Mouse (Mus musculus) liver, adult 2 months (tissue): Measurements from ENCODE around the gene R3hdm2. TPM values are rescaled to one million over a fixed set of nuclear protein-coding genes. Genes with fewer than 3 reads are reported as not detected.

Experiments
- DNase-seq: peaks from one replicate; pipeline ENCODE4 v3.0.0-alpha.2; 2011; ENCODE audit warnings: low read depth, low spot score; ENCODE audit errors: extremely low read depth
- H3K27ac ChIP-seq: fragments of 200-500 bp; replicated peaks from 2 replicates; pipeline ENCODE4 v1.5.1; 2012; ENCODE audit warnings: low read depth, mild to moderate bottlenecking, control low read depth, inconsistent platforms, low read length; ENCODE audit not compliant: insufficient read depth
- H3K27me3 ChIP-seq: fragments of 200-500 bp; 2 replicates; pipeline ENCODE4 v1.6.1; 2012; ENCODE audit warnings: mild to moderate bottlenecking, moderate library complexity, low read length, inconsistent platforms; ENCODE audit not compliant: control insufficient read depth, insufficient read depth
- H3K36me3 ChIP-seq: fragments of 200-500 bp; 2 replicates; pipeline ENCODE4 v1.6.1; 2012; ENCODE audit warnings: low read length, inconsistent platforms; ENCODE audit not compliant: control insufficient read depth, insufficient read depth
- H3K4me1 ChIP-seq: fragments of 200-500 bp; 2 replicates; pipeline ENCODE4 v1.6.1; 2011; ENCODE audit warnings: low read length; ENCODE audit not compliant: control insufficient read depth, insufficient read depth
- H3K4me3 ChIP-seq: fragments of 200-500 bp; 2 replicates; pipeline ENCODE4 v1.5.1; 2011; ENCODE audit warnings: low read depth, mild to moderate bottlenecking, control low read depth, low read length, moderate library complexity; ENCODE audit not compliant: insufficient read depth
- H3K79me2 ChIP-seq: fragments of 200-500 bp; 2 replicates; pipeline ENCODE4 v1.6.1; 2012; ENCODE audit warnings: inconsistent platforms, mild to moderate bottlenecking, low read length, moderate library complexity; ENCODE audit not compliant: control insufficient read depth, insufficient read depth
- H3K9ac ChIP-seq: fragments of 200-500 bp; 2 replicates; pipeline ENCODE4 v1.6.1; 2012; ENCODE audit warnings: low read depth, mild to moderate bottlenecking, control low read depth, inconsistent platforms, low read length
- CTCF ChIP-seq: fragments of 200-500 bp; IDR thresholded peaks from 2 replicates; pipeline ENCODE4 v1.5.1; 2011; ENCODE audit warnings: low read depth, low read length, control low read depth
- POLR2A ChIP-seq: fragments of 200-500 bp; IDR thresholded peaks from 2 replicates; pipeline ENCODE4 v1.6.1; 2011; ENCODE audit warnings: low read length, control low read depth; ENCODE audit not compliant: insufficient read depth; ENCODE audit errors: extremely low read depth
- WGBS: fragments of 180-500 bp; shearing (Covaris S2); methylation state at CpG from one replicate; pipeline ENCODE4 v1.1.7; 2018; 5-methylcytosine and 5-hydroxymethylcytosine counted together
- polyA plus RNA-seq: library from polyadenylated mRNA; depleted of rRNA; stranded (reverse); fragments of >200 nt; gene quantifications from 2 replicates; pipeline ENCODE4 v1.2.3, GENCODE M21; 2012
- total RNA-seq: library from RNA; depleted of rRNA; stranded (reverse); fragments of >200 nt; gene quantifications from 2 replicates; pipeline ENCODE4 v1.2.3, GENCODE M21; 2014

Gene R3hdm2
- total and polyA plus RNA-seq, 2 experiments: 15.8 to 66.9 TPM

DNA sequence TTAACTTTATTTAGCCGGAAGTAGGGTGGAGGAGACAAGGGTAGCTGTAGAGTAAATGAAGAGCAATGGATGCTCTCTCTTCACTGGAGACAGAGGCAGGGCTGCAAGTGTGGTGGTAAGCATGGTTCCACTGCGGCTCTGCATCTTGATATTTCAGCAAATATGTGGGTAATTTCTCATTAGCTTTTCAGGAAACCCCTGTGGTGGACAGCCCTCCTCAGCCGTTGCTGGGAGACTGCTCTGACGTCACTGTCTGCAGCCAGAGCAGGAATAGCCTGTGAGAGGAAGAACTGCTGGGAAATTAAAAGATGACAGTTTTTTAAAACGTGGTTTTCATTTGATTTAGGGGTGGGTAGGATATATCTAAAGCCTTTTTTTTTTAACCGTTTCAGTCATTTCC is 41.9 kb downstream of the R3hdm2 start:
- 64% methylated on average over 6 of the region's 6 CpGs for WGBS
- Histone ChIP-seq H3K27ac (no peak overlapping the region), H3K4me1 (peaks cover 19% of the 10 kb centered on the region), H3K4me3 (no peak overlapping the region), H3K27me3 (no peaks in the 10 kb centered on the region), H3K79me2 (peaks cover 12% of the 10 kb centered on the region; the same call in 1 of the 2 replicates), H3K9ac (no peak overlapping the region), H3K36me3 (no peaks in the 10 kb centered on the region)
- DNase-seq: no peak
- TF ChIP-seq CTCF (no peak), POLR2A (no peak)

GRCm38 (mm10) chr10:127425794-127426193 is 45.7 kb downstream of the R3hdm2 start:
- Histone ChIP-seq H3K27me3 (no peaks in the 10 kb centered on the region), H3K79me2 (peaks cover 12% of the 10 kb centered on the region; the same call in 1 of the 2 replicates), H3K4me3 (no peak overlapping the region), H3K9ac (no peak overlapping the region), H3K4me1 (peaks cover 23% of the 10 kb centered on the region), H3K36me3 (0 out of 2 replicates have a peak, but pooled peaks cover 2% of the 10 kb centered on the region), H3K27ac (no peak overlapping the region)
- 56% methylated on average over 2 of the region's 2 CpGs for WGBS
- DNase-seq: peak; percentile 80
- TF ChIP-seq CTCF: no peak
- no peak for TF ChIP-seq POLR2A

GRCm38 (mm10) chr10:127426670-127427069 is 46.5 kb downstream of the R3hdm2 start:
- H3K27me3 ChIP-seq: no peaks in the 10 kb centered on the region
- no peak for TF ChIP-seq CTCF
- TF ChIP-seq POLR2A: no peak
- no peak overlapping the region for H3K9ac ChIP-seq
- peaks cover 23% of the 10 kb centered on the region for H3K4me1 ChIP-seq
- 0 out of 2 replicates have a peak, but pooled peaks cover 2% of the 10 kb centered on the region for H3K36me3 ChIP-seq
- H3K27ac ChIP-seq: 0 out of 2 replicates have a peak overlapping the region, but pooled peaks have one; percentile 20
- peak; percentile 61 for DNase-seq
- 63% methylated on average over 2 of the region's 2 CpGs for WGBS
- H3K79me2 ChIP-seq: peaks cover 12% of the 10 kb centered on the region; the same call in 1 of the 2 replicates
- H3K4me3 ChIP-seq: no peak overlapping the region

DNA sequence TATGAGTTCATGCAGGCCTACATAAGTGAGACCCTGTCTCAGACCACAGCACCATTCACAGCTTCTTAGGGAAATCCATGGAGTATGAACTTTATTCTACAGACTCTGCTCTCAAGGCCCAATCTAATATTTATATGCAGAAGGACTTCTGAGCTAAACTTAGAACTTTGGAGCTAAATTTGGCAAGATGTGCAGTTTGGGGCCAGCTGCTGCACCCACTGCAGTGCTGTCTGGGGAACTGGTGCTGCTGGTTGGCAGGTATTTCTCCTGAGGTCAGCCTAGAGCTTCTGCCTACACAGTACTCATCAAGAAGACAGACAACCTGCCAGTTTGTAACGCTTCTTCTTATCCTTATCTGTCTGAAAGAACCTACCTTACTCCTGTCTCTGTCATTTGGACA is 47.0 kb downstream of the R3hdm2 start:
- peaks cover 12% of the 10 kb centered on the region; the same call in 1 of the 2 replicates for H3K79me2 ChIP-seq
- 67% methylated on average over 1 of the region's 1 CpGs for WGBS
- peaks cover 23% of the 10 kb centered on the region for H3K4me1 ChIP-seq
- H3K27me3 ChIP-seq: no peaks in the 10 kb centered on the region
- H3K36me3 ChIP-seq: 0 out of 2 replicates have a peak, but pooled peaks cover 2% of the 10 kb centered on the region
- H3K27ac ChIP-seq: no peak overlapping the region
- H3K9ac ChIP-seq: no peak overlapping the region
- peak; percentile 61 for DNase-seq
- no peak for TF ChIP-seq CTCF
- no peak for TF ChIP-seq POLR2A
- no peak overlapping the region for H3K4me3 ChIP-seq

GRCm38 (mm10) chr10:127427987-127428386 is 47.9 kb downstream of the R3hdm2 start:
- TF ChIP-seq CTCF (no peak), POLR2A (no peak)
- no peak for DNase-seq
- H3K4me3 ChIP-seq: no peak overlapping the region
- peaks cover 12% of the 10 kb centered on the region; the same call in 1 of the 2 replicates for H3K79me2 ChIP-seq
- no peaks in the 10 kb centered on the region for H3K27me3 ChIP-seq
- H3K36me3 ChIP-seq: 0 out of 2 replicates have a peak, but pooled peaks cover 2% of the 10 kb centered on the region
- H3K4me1 ChIP-seq: peaks cover 23% of the 10 kb centered on the region
- H3K9ac ChIP-seq: no peak overlapping the region
- WGBS: 91% methylated on average over 1 of the region's 1 CpGs
- no peak overlapping the region for H3K27ac ChIP-seq

DNA sequence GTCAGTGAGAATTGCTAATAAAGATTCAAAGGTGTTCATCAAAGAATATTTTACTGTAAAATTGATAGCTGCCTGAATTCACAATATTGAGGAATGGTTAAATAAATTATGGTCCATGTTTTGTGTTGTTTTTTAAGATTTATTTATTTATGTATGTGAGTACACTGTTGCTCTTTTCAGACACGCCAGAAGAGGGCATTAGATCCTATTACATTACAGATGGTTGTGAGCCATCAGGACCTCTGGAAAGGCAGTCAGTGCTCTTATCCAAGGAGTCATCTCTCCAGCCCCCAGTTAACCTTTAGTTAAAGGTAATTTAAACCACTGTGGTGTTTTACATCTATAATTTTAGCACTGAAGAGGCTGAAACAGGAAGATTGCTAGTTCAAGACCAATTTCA is 49.4 kb downstream of the R3hdm2 start:
- Histone ChIP-seq H3K4me1 (peaks cover 23% of the 10 kb centered on the region), H3K27ac (no peak overlapping the region), H3K79me2 (peaks cover 6% of the 10 kb centered on the region; the same call in 1 of the 2 replicates), H3K27me3 (no peaks in the 10 kb centered on the region), H3K9ac (no peak overlapping the region), H3K36me3 (0 out of 2 replicates have a peak, but pooled peaks cover 2% of the 10 kb centered on the region), H3K4me3 (no peak overlapping the region)
- no peak for TF ChIP-seq POLR2A
- no peak for TF ChIP-seq CTCF
- DNase-seq: no peak
- 93% methylated on average over 1 of the region's 1 CpGs for WGBS
